Mouse (Mus musculus) adrenal gland, postnatal 14 days (tissue): ENCODE data around the gene Slc1a4. TPM values are rescaled to one million over a fixed set of nuclear protein-coding genes. Genes with fewer than 3 reads are reported as not detected.

ENCODE experiments used
- DNase-seq: peaks from one replicate; pipeline ENCODE4 v3.0.0; 2021; ENCODE audit warnings: mixed read lengths
- total RNA-seq: library from RNA; stranded (reverse); gene quantifications from 2 replicates; pipeline ENCODE4 v1.2.3, GENCODE M21; 2021

Gene Slc1a4
- total RNA-seq, 1 experiment from 2014 or later: 7.2 TPM

- no peak for DNase-seq
Measured at GRCm38 (mm10) chr11:20325073-20325694, 7.3 kb downstream of the Slc1a4 start.

GRCm38 (mm10) chr11:20324006-20324405, 8.5 kb downstream of the Slc1a4 start:
- no peak for DNase-seq

- no peak for DNase-seq
Measured at GRCm38 (mm10) chr11:20322366-20322765, 10.1 kb downstream of the Slc1a4 start.

- no peak for DNase-seq
Measured at GRCm38 (mm10) chr11:20320661-20321060, 11.9 kb downstream of the Slc1a4 start.

- DNase-seq: no peak
Measured at GRCm38 (mm10) chr11:20318659-20319454, 13.7 kb downstream of the Slc1a4 start.

GRCm38 (mm10) chr11:20313576-20313975, 18.9 kb downstream of the Slc1a4 start:
- no peak for DNase-seq

GRCm38 (mm10) chr11:20309044-20309443, 23.5 kb downstream of the Slc1a4 start:
- no peak for DNase-seq

GRCm38 (mm10) chr11:20307409-20307808, 25.1 kb downstream of the Slc1a4 start:
- DNase-seq: no peak

GRCm38 (mm10) chr11:20305641-20306040, 26.9 kb downstream of the Slc1a4 start:
- DNase-seq: no peak

GRCm38 (mm10) chr11:20304341-20304740, 28.2 kb downstream of the Slc1a4 start:
- peak; percentile 77 for DNase-seq

GRCm38 (mm10) chr11:20301332-20301731, 31.2 kb downstream of the Slc1a4 start:
- no peak for DNase-seq

- no peak for DNase-seq
Measured at GRCm38 (mm10) chr11:20300850-20301249, 31.7 kb downstream of the Slc1a4 start.

- DNase-seq: no peak
Measured at GRCm38 (mm10) chr11:20299900-20300299, 32.6 kb downstream of the Slc1a4 start.

- no peak for DNase-seq
Measured at GRCm38 (mm10) chr11:20284463-20284862, 48.0 kb downstream of the Slc1a4 start.

GRCm38 (mm10) chr11:20282601-20283219, 49.8 kb downstream of the Slc1a4 start:
- no peak for DNase-seq

GRCm38 (mm10) chr11:20280982-20281381, 51.5 kb downstream of the Slc1a4 start:
- DNase-seq: peak; percentile 64

- DNase-seq: no peak
Measured at GRCm38 (mm10) chr11:20278702-20279101, 53.8 kb downstream of the Slc1a4 start.

GRCm38 (mm10) chr11:20277106-20277505, 55.4 kb downstream of the Slc1a4 start:
- no peak for DNase-seq

- DNase-seq: no peak
Measured at GRCm38 (mm10) chr11:20275974-20276373, 56.5 kb downstream of the Slc1a4 start.

- no peak for DNase-seq
Measured at GRCm38 (mm10) chr11:20269885-20270284, 62.6 kb downstream of the Slc1a4 start.

GRCm38 (mm10) chr11:20262628-20263380, 69.7 kb downstream of the Slc1a4 start:
- DNase-seq: no peak

GRCm38 (mm10) chr11:20254791-20255190, 77.7 kb downstream of the Slc1a4 start:
- no peak for DNase-seq

- no peak for DNase-seq
Measured at GRCm38 (mm10) chr11:20253088-20253487, 79.4 kb downstream of the Slc1a4 start.
